Mouse (Mus musculus) layer of hippocampus, adult 9-10 months (tissue): ENCODE measurements at regions not wholly inside any gene's neighbourhood (a gene's known extent, or its start where the extent isn't known, plus 50 kb on each side); places are given as distances from the start of the nearest gene placed in this dataset.
A peak's percentile ranks its signal among the peaks of the same experiment; 100 is the strongest.
"Not testable (repeated sequence)": the region's sequence is repeated elsewhere in the genome, so short reads cannot be mapped to it uniquely, and the experiment has no call there.

Experiments
- DNase-seq: peaks from one replicate; pipeline ENCODE4 v3.0.0; 2022; ENCODE audit warnings: low spot score

GRCm38 (mm10) chr14:114485781-114486180 lies 606.2 kb upstream of the Gpc5 start:
- no peak for DNase-seq

GRCm38 (mm10) chr14:114493371-114493770 lies 598.6 kb upstream of the Gpc5 start:
- not testable (repeated sequence) for DNase-seq

- DNase-seq, result no peak
These were observed 587.0 kb upstream of the Gpc5 start for GRCm38 (mm10) chr14:114504976-114505375.

GRCm38 (mm10) chr14:114547910-114548680 lies 543.9 kb upstream of the Gpc5 start:
- DNase-seq, result peak; percentile 21

GRCm38 (mm10) chr14:114549101-114549500 lies 542.9 kb upstream of the Gpc5 start:
- no peak for DNase-seq

- no peak for DNase-seq
These were observed 525.5 kb upstream of the Gpc5 start for GRCm38 (mm10) chr14:114566411-114567030.

GRCm38 (mm10) chr14:114567673-114568309 lies 524.2 kb upstream of the Gpc5 start:
- DNase-seq, result peak; percentile 37

- no peak for DNase-seq
These were observed 504.5 kb upstream of the Gpc5 start for GRCm38 (mm10) chr14:114587367-114588064.

- DNase-seq, result no peak
These were observed 482.7 kb upstream of the Gpc5 start for GRCm38 (mm10) chr14:114609296-114609695.

- DNase-seq, result no peak
These were observed 479.6 kb upstream of the Gpc5 start for GRCm38 (mm10) chr14:114612400-114612799.

- no peak for DNase-seq
These were observed 435.4 kb upstream of the Gpc5 start for GRCm38 (mm10) chr14:114656636-114657035.

GRCm38 (mm10) chr14:114662028-114662427 lies 430.0 kb upstream of the Gpc5 start:
- DNase-seq, result no peak

GRCm38 (mm10) chr14:114685133-114685532 lies 406.9 kb upstream of the Gpc5 start:
- DNase-seq, result no peak

- DNase-seq, result no peak
These were observed 397.1 kb upstream of the Gpc5 start for GRCm38 (mm10) chr14:114694930-114695329.

- DNase-seq, result no peak
These were observed 394.5 kb upstream of the Gpc5 start for GRCm38 (mm10) chr14:114697543-114697942.

GRCm38 (mm10) chr14:114723080-114723479 lies 368.9 kb upstream of the Gpc5 start:
- DNase-seq, result no peak

- no peak for DNase-seq
These were observed 324.7 kb upstream of the Gpc5 start for GRCm38 (mm10) chr14:114767323-114767722.

GRCm38 (mm10) chr14:114776723-114777122 lies 315.3 kb upstream of the Gpc5 start:
- DNase-seq, result no peak

GRCm38 (mm10) chr14:114781821-114782220 lies 310.2 kb upstream of the Gpc5 start:
- DNase-seq, result no peak

- DNase-seq, result peak; percentile 87
These were observed 300.8 kb upstream of the Gpc5 start for GRCm38 (mm10) chr14:114790946-114791830.

GRCm38 (mm10) chr14:114791831-114792224 lies 300.2 kb upstream of the Gpc5 start:
- no peak for DNase-seq
